ENCODE assay signal across 17 mouse cellular contexts in the genomic region with DNA sequence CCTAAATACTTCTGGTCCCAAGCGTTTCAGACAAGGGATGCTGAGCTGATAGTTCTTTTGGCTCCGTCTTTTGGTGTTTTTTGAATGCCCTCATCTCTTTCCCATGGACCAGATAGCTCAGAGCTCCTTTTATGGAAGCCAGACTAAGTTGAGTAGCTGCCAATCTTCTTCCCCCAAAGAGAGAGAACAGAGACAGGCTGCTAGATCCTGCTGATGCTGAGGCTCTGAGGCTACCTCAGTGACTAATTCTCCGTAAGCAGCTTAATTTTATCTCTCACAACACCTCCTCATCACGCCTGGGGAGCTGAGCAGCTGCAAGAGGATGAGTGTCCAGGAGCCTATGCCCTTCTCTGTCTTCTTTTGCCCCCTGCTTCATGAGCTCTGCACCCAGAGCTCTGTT.
DNase-seq lines count a peak whose midpoint lies in the region; ATAC-seq lines count a peak whose summit lies in the region.
"Had no signal": no experiment of that assay in that cellular context is flagged by ENCODE, and none has a peak within 500 bp of the region (broad histone marks: within the 10 kb centered on the region; RNA-seq: fewer than 3 reads in every experiment).

No protein-coding gene starts in this region.

- no peak overlapping the region for H3K9ac ChIP-seq in midbrain, embryonic 14.5 days (replicated peaks; ENCODE audit: low read length)
- no peak overlapping the region for H3K9ac ChIP-seq in midbrain, embryonic 16.5 days (ENCODE audit: low read depth, low read length)
- H3K9ac ChIP-seq: embryonic facial prominence, embryonic 13.5 days; hindbrain, embryonic 14.5 days; liver, embryonic 12.5 days; lung, embryonic 15.5 days had no signal

- no peak overlapping the region for H3K4me2 ChIP-seq in midbrain, embryonic 14.5 days (ENCODE audit: low read length)
- no peak overlapping the region for H3K4me2 ChIP-seq in midbrain, embryonic 16.5 days (ENCODE audit: low read length)
- H3K4me2 ChIP-seq: embryonic facial prominence, embryonic 13.5 days; hindbrain, embryonic 14.5 days; liver, embryonic 12.5 days; lung, embryonic 15.5 days had no signal

- H3K27ac ChIP-seq in midbrain, embryonic 14.5 days (replicated peaks; ENCODE audit: low read depth, low read length), result 0 out of 2 replicates have a peak overlapping the region, but pooled peaks have one; percentile 32
- H3K27ac ChIP-seq in midbrain, embryonic 16.5 days (ENCODE audit: low read length), result no peak overlapping the region
- H3K27ac ChIP-seq: embryonic facial prominence, embryonic 13.5 days; hindbrain, embryonic 14.5 days; limb, embryonic 10.5 days; liver, embryonic 12.5 days; lung, embryonic 15.5 days had no signal

- intact Hi-C loops in heart, postnatal 14 days (cut with DNase I), result no loop called here

- no peaks in the 10 kb centered on the region for H3K9me3 ChIP-seq in midbrain, embryonic 14.5 days (ENCODE audit: control insufficient read depth, low read length)
- H3K9me3 ChIP-seq in midbrain, embryonic 16.5 days (replicated peaks; ENCODE audit: control insufficient read depth, low read length, poor library complexity, severe bottlenecking), result no peaks in the 10 kb centered on the region
- H3K9me3 ChIP-seq: embryonic facial prominence, embryonic 13.5 days; limb, embryonic 10.5 days; liver, embryonic 12.5 days; lung, embryonic 15.5 days had no signal

- H3K27me3 ChIP-seq in midbrain, embryonic 14.5 days (ENCODE audit: control insufficient read depth, insufficient read depth, low read length), result peaks cover 4% of the 10 kb centered on the region; the same call in 1 of the 2 replicates
- H3K27me3 ChIP-seq in midbrain, embryonic 16.5 days (ENCODE audit: control insufficient read depth, insufficient read depth, low read depth, low read length), result peaks cover 3% of the 10 kb centered on the region; the same call in 1 of the 2 replicates
- H3K27me3 ChIP-seq: lung, embryonic 15.5 days had no signal

- DNase-seq in frontal cortex, postnatal 10 days (ENCODE audit: low spot score in 2 of 2), result no peak
- DNase-seq in midbrain, embryonic 14.5 days, result no peak
- peak; percentile 35 for DNase-seq in layer of hippocampus, adult 9-10 months (ENCODE audit: low spot score)
- DNase-seq in retina, postnatal 7 days (ENCODE audit: low read depth, low spot score), result peak; percentile 42
- DNase-seq in adipocyte (ENCODE audit: low spot score), result no peak
- no peak for DNase-seq in heart, postnatal 14 days
- DNase-seq: cerebellum, adult 11 months; heart, adult 18-20 months; kidney, postnatal 10 days had no signal

- no peak overlapping the region for H3K4me3 ChIP-seq in midbrain, embryonic 14.5 days (replicated peaks; ENCODE audit: low read depth, low read length)
- H3K4me3 ChIP-seq in midbrain, embryonic 16.5 days (ENCODE audit: low read depth, low read length), result no peak overlapping the region
- H3K4me3 ChIP-seq: embryonic facial prominence, embryonic 13.5 days; limb, embryonic 10.5 days; liver, embryonic 12.5 days; lung, embryonic 15.5 days had no signal

- ATAC-seq in frontal cortex, adult (ENCODE audit: low TSS enrichment), result peak; percentile 91
- no peak for ATAC-seq in midbrain, embryonic 14.5 days (ENCODE audit: low FRiP score, low TSS enrichment)
- ATAC-seq in midbrain, embryonic 16.5 days, result no peak
- ATAC-seq: intestine, postnatal 0 days; liver, embryonic 12.5 days had no signal

- H3K36me3 ChIP-seq in midbrain, embryonic 14.5 days (ENCODE audit: control insufficient read depth, insufficient read depth, low read length), result no peaks in the 10 kb centered on the region
- H3K36me3 ChIP-seq in midbrain, embryonic 16.5 days (ENCODE audit: control insufficient read depth, insufficient read depth, low read length), result no peaks in the 10 kb centered on the region
- H3K36me3 ChIP-seq: liver, embryonic 12.5 days; lung, embryonic 15.5 days had no signal

- peaks cover 17% of the 10 kb centered on the region for H3K4me1 ChIP-seq in midbrain, embryonic 14.5 days (ENCODE audit: control insufficient read depth, insufficient read depth, low read length)
- peaks cover 4% of the 10 kb centered on the region; the same call in 1 of the 2 replicates for H3K4me1 ChIP-seq in midbrain, embryonic 16.5 days (ENCODE audit: control insufficient read depth, insufficient read depth, low read length)
- H3K4me1 ChIP-seq: liver, embryonic 12.5 days; lung, embryonic 15.5 days had no signal

- 39% methylated on average over 4 of the region's 4 CpGs for WGBS in midbrain, embryonic 14.5 days
- WGBS in midbrain, embryonic 16.5 days, result 51% methylated on average over 4 of the region's 4 CpGs

Comparison
In these comparisons a context has a peak if more than half of its experiments do, and no peak if none do; other contexts are left out.
1. DNase-seq: peak in layer of hippocampus, adult 9-10 months (single experiment) and retina, postnatal 7 days (single experiment); none in frontal cortex, postnatal 10 days (0 of 2), midbrain, embryonic 14.5 days (single experiment), adipocyte (single experiment) and heart, postnatal 14 days (0 of 2).